Mouse (Mus musculus) brain, embryonic 14.5 days (tissue): Measurements from ENCODE around the gene Htatip2.

Experiments
- CTCF ChIP-seq: fragments of 200-500 bp; IDR thresholded peaks from 2 replicates; pipeline ENCODE4 v1.5.1; 2012; ENCODE audit warnings: inconsistent platforms, mild to moderate bottlenecking, moderate library complexity, borderline replicate concordance; ENCODE audit not compliant: insufficient read depth, insufficient read length; ENCODE audit errors: extremely low read depth
- POLR2A ChIP-seq: fragments of 200-500 bp; IDR thresholded peaks from 2 replicates; pipeline ENCODE4 v1.6.1; 2012; ENCODE audit warnings: mild to moderate bottlenecking, inconsistent platforms, borderline replicate concordance; ENCODE audit not compliant: poor library complexity, insufficient read depth, insufficient read length, severe bottlenecking; ENCODE audit errors: extremely low read depth

- TF ChIP-seq POLR2A (no peak), CTCF (no peak)
Observed at GRCm38 (mm10) chr7:49807093-49807682, 48.3 kb downstream of the Htatip2 start.
